Comparison of ENCODE assay signal across 22 mouse cellular contexts in genomic region chr12:70745681-70746080, GRCm38 (mm10).
"Had no signal": no experiment of that assay in that cellular context is flagged by ENCODE, and none has a peak within 500 bp of the region (broad histone marks: within the 10 kb centered on the region; RNA-seq: fewer than 3 reads in every experiment).

No protein-coding gene starts in this region.

- ATAC-seq: liver, postnatal 0 days; lung, postnatal 0 days; midbrain, embryonic 15.5 days had no signal

- H3K9me3 ChIP-seq: kidney, embryonic 15.5 days; limb, embryonic 12.5 days; limb, embryonic 15.5 days; midbrain, embryonic 12.5 days; midbrain, embryonic 15.5 days; neural tube, embryonic 12.5 days; neural tube, embryonic 15.5 days; stomach, embryonic 15.5 days had no signal

- H3K9ac ChIP-seq: kidney, embryonic 15.5 days; limb, embryonic 12.5 days; limb, embryonic 15.5 days; liver, embryonic 14.5 days; liver, postnatal 0 days; lung, embryonic 14.5 days; midbrain, embryonic 12.5 days; midbrain, embryonic 15.5 days; neural tube, embryonic 12.5 days; neural tube, embryonic 15.5 days; stomach, embryonic 15.5 days had no signal

- H3K27me3 ChIP-seq: kidney, embryonic 15.5 days; limb, embryonic 12.5 days; limb, embryonic 15.5 days; midbrain, embryonic 12.5 days; midbrain, embryonic 15.5 days; neural tube, embryonic 12.5 days; neural tube, embryonic 15.5 days; stomach, embryonic 15.5 days had no signal

- DNase-seq: kidney, postnatal 10 days; kidney, postnatal 36 days; layer of hippocampus, postnatal 36 days; liver, postnatal 0 days; lung, embryonic 14.5 days; right cerebral cortex, adult 18-20 months; right cerebral cortex, postnatal 14 days; right cerebral cortex, postnatal 4 days; thymus, postnatal 36 days had no signal

- H3K4me3 ChIP-seq: kidney, embryonic 15.5 days; left cerebral cortex, adult 2 months; limb, embryonic 12.5 days; limb, embryonic 15.5 days; midbrain, embryonic 12.5 days; midbrain, embryonic 15.5 days; neural tube, embryonic 12.5 days; neural tube, embryonic 15.5 days; stomach, embryonic 15.5 days had no signal

- H3K4me2 ChIP-seq: kidney, embryonic 15.5 days; limb, embryonic 12.5 days; limb, embryonic 15.5 days; liver, embryonic 11.5 days; lung, embryonic 14.5 days; midbrain, embryonic 12.5 days; midbrain, embryonic 15.5 days; neural tube, embryonic 12.5 days; neural tube, embryonic 15.5 days; stomach, embryonic 15.5 days had no signal

- H3K27ac ChIP-seq: kidney, embryonic 15.5 days; left cerebral cortex, adult 2 months; limb, embryonic 12.5 days; limb, embryonic 15.5 days; liver, embryonic 14.5 days; macrophage; midbrain, embryonic 12.5 days; midbrain, embryonic 15.5 days; neural tube, embryonic 12.5 days; neural tube, embryonic 15.5 days; stomach, embryonic 15.5 days had no signal

- H3K4me1 ChIP-seq: kidney, embryonic 15.5 days; midbrain, embryonic 12.5 days; midbrain, embryonic 15.5 days; neural tube, embryonic 12.5 days; stomach, embryonic 15.5 days had no signal

- H3K36me3 ChIP-seq: kidney, embryonic 15.5 days; limb, embryonic 12.5 days; limb, embryonic 15.5 days; midbrain, embryonic 12.5 days; midbrain, embryonic 15.5 days; neural tube, embryonic 12.5 days; neural tube, embryonic 15.5 days; stomach, embryonic 15.5 days had no signal
